Mouse (Mus musculus) cerebellum, adult 2 months (tissue): ENCODE results near the gene Erc2. TPM values are rescaled to one million over a fixed set of nuclear protein-coding genes. Genes with fewer than 3 reads are reported as not detected.
"Not testable (repeated sequence)": the region's sequence is repeated elsewhere in the genome, so short reads cannot be mapped to it uniquely, and the experiment has no call there.

ENCODE experiments used
- DNase-seq, 2 experiments: peaks; one replicate each; pipeline ENCODE4 v3.0.0; 2021
- H3K27ac ChIP-seq: fragments of 200-500 bp; 2 replicates; pipeline ENCODE4 v1.5.1; 2012; ENCODE audit warnings: low read length, control low read depth, inconsistent platforms; ENCODE audit not compliant: insufficient read depth
- H3K27me3 ChIP-seq: fragments of 200-500 bp; 2 replicates; pipeline ENCODE4 v1.6.1; 2012; ENCODE audit warnings: inconsistent platforms, mild to moderate bottlenecking, low read length, moderate library complexity; ENCODE audit not compliant: control insufficient read depth, insufficient read depth
- H3K4me1 ChIP-seq: fragments of 200-500 bp; 2 replicates; pipeline ENCODE4 v1.6.1; 2011; ENCODE audit warnings: low read length; ENCODE audit not compliant: control insufficient read depth, insufficient read depth
- H3K4me3 ChIP-seq: fragments of 200-500 bp; replicated peaks from 2 replicates; pipeline ENCODE3; 2011; ENCODE audit warnings: mild to moderate bottlenecking, low read depth, low read length, control low read depth; ENCODE audit not compliant: insufficient read depth
- CTCF ChIP-seq: fragments of 200-500 bp; IDR thresholded peaks from 2 replicates; pipeline ENCODE4 v1.5.1; 2011; ENCODE audit warnings: low read depth, mild to moderate bottlenecking, control low read depth, low read length, moderate library complexity, borderline replicate concordance; ENCODE audit not compliant: insufficient read depth
- POLR2A ChIP-seq: fragments of 200-500 bp; IDR thresholded peaks from 2 replicates; pipeline ENCODE4 v1.6.1; 2011; ENCODE audit warnings: low read length, control low read depth, borderline replicate concordance; ENCODE audit not compliant: insufficient read depth
- WGBS: fragments of 180-500 bp; shearing (Covaris S2); methylation state at CpG from one replicate; pipeline ENCODE4 v1.1.7; 2018; 5-methylcytosine and 5-hydroxymethylcytosine counted together
- polyA plus RNA-seq: library from polyadenylated mRNA; depleted of rRNA; stranded (reverse); fragments of >200 nt; gene quantifications from 2 replicates; pipeline ENCODE4 v1.2.3, GENCODE M21; 2012; rRNA removed

The Erc2 gene
- polyA plus RNA-seq, result 15.1 and 17.3 TPM in 2 replicates

- under 1% methylated on average over 75 of the region's 78 CpGs for WGBS
- TF ChIP-seq POLR2A (0 out of 2 replicates have a peak, but pooled peaks have one; percentile 21), CTCF (peak; percentile 33; the same call in 1 of the 2 replicates)
These were observed at the start of gene Erc2 for GRCm38 (mm10) chr14:27622176-27622922. TSS of gene Erc2 (plus strand) at chr14:27622428.

GRCm38 (mm10) chr14:27578443-27578842, 43.8 kb upstream of the Erc2 start:
- no peak overlapping the region for H3K4me3 ChIP-seq
- no peaks in the 10 kb centered on the region for H3K27me3 ChIP-seq
- no peak for TF ChIP-seq CTCF
- TF ChIP-seq POLR2A, result no peak
- no peak overlapping the region for H3K27ac ChIP-seq
- WGBS, result 80% methylated on average over 2 of the region's 2 CpGs
- H3K4me1 ChIP-seq, result no peaks in the 10 kb centered on the region
- DNase-seq, result no peak

More at GRCm38 (mm10) chr14:27622176-27622922, at the start of gene Erc2:
- no peaks in the 10 kb centered on the region for H3K27me3 ChIP-seq
- DNase-seq, result peak; percentile 86 to 88
- H3K4me1 ChIP-seq, result no peaks in the 10 kb centered on the region
- H3K27ac ChIP-seq, result no peak within 1 kb of the TSS
- H3K4me3 ChIP-seq, result peak within 1 kb of the TSS; percentile 79

- H3K4me3 ChIP-seq, H3K27ac ChIP-seq, H3K4me1 ChIP-seq, H3K27me3 ChIP-seq: not testable (repeated sequence)
- TF ChIP-seq CTCF, result peak; percentile 61
- DNase-seq, result peak; percentile 12 to 31
These were observed 32.6 kb upstream of the Erc2 start for GRCm38 (mm10) chr14:27589616-27590015.

GRCm38 (mm10) chr14:27592163-27592562, 30.1 kb upstream of the Erc2 start:
- Histone ChIP-seq H3K4me1 (no peaks in the 10 kb centered on the region), H3K27me3 (no peaks in the 10 kb centered on the region; the same call in 1 of the 2 replicates), H3K27ac (no peak overlapping the region), H3K4me3 (no peak overlapping the region)
- no peak for DNase-seq
- TF ChIP-seq POLR2A (no peak), CTCF (no peak)
- 88% methylated on average over 7 of the region's 7 CpGs for WGBS

GRCm38 (mm10) chr14:27596265-27596664, 26.0 kb upstream of the Erc2 start:
- TF ChIP-seq CTCF (peak; percentile 47; the same call in 1 of the 2 replicates), POLR2A (no peak)
- no peaks in the 10 kb centered on the region for H3K4me1 ChIP-seq
- H3K4me3 ChIP-seq, result no peak overlapping the region
- peak; percentile 40 to 62 for DNase-seq
- H3K27me3 ChIP-seq, result no peaks in the 10 kb centered on the region; the same call in 1 of the 2 replicates
- no peak overlapping the region for H3K27ac ChIP-seq
- 1% methylated on average over 7 of the region's 7 CpGs for WGBS

GRCm38 (mm10) chr14:27602136-27602535, 20.1 kb upstream of the Erc2 start:
- H3K27me3 ChIP-seq, result no peaks in the 10 kb centered on the region
- H3K4me1 ChIP-seq, result no peaks in the 10 kb centered on the region
- no peak for DNase-seq
- H3K27ac ChIP-seq, result no peak overlapping the region
- no peak overlapping the region for H3K4me3 ChIP-seq
- TF ChIP-seq POLR2A (no peak), CTCF (no peak)
- WGBS, result 24% methylated on average over 13 of the region's 13 CpGs

- TF ChIP-seq POLR2A (no peak), CTCF (no peak)
- no peaks in the 10 kb centered on the region for H3K4me1 ChIP-seq
- WGBS, result 36% methylated on average over 3 of the region's 3 CpGs
- no peak overlapping the region for H3K27ac ChIP-seq
- H3K4me3 ChIP-seq, result no peak overlapping the region
- no peaks in the 10 kb centered on the region for H3K27me3 ChIP-seq
- no peak for DNase-seq
These were observed 14.8 kb upstream of the Erc2 start for GRCm38 (mm10) chr14:27607419-27607818.

- Histone ChIP-seq H3K4me3 (no peak overlapping the region), H3K27ac (no peak overlapping the region), H3K4me1 (no peaks in the 10 kb centered on the region), H3K27me3 (no peaks in the 10 kb centered on the region)
- TF ChIP-seq POLR2A, result no peak
- TF ChIP-seq CTCF, result no peak
- 44% methylated on average over 5 of the region's 5 CpGs for WGBS
- no peak for DNase-seq
These were observed 8.5 kb upstream of the Erc2 start for GRCm38 (mm10) chr14:27613766-27614165.
